Mouse (Mus musculus) CD4-positive naive resting alpha-beta T cell, adult 57 days (primary cell): Measurements from ENCODE around the gene Zbtb11. TPM values are rescaled to one million over a fixed set of nuclear protein-coding genes. Genes with fewer than 3 reads are reported as not detected.

Experiments used
- total RNA-seq: library from RNA; stranded (reverse); gene quantifications from one replicate; pipeline ENCODE4 v1.2.4, GENCODE M21; 2023

The Zbtb11 gene
- 62.2 TPM for total RNA-seq

DNA sequence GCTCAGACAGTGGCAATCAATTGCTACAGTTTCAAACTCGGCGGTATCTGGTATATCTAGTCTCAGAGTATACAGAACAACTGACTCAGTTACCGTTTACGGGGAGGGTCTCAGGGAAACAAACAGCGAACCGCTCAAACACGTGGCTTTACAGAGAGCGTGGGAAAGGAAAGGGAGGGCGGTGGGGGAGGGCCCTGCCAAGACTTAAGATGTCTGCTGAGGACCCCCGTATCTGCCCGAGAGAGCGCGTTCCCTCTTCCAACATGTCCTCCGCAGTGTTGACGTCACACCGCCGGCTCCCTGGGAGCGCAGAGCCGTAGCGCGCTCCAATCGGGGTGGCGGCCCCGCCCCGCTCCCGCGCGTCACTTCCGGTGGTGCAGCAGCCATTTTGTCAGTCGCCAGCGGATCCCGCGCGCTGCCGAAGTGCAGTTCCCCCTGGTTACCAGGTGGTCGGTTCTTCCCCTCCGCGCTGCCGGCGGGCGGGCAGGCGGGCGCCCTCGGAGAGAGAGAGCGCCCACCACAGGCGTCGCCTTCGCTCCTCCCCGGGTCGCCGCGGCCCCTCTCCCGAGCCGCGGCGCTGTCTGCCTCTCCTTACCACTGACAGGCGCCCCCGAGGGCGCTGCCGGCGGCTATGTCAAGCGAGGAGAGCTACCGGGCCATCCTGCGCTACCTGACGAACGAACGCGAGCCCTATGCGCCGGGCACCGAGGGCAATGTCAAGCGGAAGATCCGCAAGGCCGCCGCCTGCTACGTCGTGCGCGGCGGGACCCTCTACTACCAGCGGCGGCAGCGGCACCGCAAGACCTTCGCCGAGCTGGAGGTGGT lies at the start of gene Zbtb11:
Zbtb11 (plus strand) TSS at position 453 of the 825 bp plus-strand sequence.

DNA sequence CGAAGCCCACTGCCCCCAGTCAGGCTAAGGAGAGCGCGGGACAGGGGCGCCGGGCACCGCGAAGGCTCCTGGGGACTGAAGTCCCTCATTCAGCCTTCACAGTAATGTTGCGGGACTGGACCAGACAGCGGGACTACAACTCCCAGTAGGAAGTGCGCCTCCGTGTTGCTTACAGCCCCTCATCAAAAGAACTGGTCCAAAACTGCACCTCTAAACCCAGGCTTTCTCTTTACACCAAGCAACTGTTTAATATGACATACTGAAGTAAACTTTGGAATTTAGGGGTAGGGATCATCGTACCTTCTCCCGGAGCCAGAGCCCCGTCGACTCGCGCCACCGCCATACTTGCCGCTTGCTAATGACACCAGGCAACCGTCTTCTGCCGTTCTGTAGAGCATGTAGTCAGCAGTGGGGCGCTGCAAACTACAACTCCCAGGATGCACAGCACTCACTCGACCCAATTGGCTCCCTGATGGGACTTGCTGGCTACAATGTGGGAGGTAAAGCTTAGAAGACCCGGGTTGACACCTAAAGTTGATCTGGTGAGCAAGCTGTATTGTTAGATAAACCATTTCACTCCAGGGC lies 39.1 kb upstream of the Zbtb11 start, which contains the start of gene Cep97:
Cep97 (minus strand) TSS at position 403 of the 585 bp plus-strand sequence.

DNA sequence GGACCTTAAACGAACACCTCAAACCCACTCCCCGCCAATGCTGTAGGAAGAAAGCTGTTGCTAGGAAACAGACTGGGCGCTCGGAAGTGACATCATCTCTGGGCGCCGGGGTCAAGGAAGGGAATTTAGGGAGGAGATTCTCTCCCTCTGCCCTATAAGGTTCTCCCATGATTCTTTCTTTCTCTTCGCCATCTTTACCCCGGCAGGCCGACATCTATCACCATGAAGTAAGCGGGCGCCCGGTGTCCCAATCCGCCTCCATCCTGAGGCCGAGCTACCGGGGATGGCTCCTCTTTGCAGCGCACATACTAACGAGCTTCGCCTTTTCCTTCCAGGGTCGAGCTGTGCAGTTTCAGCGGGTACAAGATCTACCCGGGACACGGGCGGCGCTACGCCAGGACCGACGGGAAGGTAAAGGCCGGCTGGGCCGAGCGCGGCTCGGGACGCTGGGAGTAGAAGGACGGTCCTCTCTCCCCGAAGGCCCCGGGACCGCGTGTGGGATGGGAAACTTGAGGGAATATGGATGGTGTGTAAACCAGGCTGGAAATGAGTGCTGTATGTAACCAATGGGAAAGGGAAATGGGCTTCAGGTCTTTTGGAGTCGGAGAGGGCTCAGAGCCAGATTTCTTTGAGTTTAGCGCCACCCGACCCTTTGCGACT lies 7.3 kb upstream of the Zbtb11 start, which contains the start of gene Rpl24:
Rpl24 (plus strand) TSS at position 64 of the 660 bp plus-strand sequence.

DNA sequence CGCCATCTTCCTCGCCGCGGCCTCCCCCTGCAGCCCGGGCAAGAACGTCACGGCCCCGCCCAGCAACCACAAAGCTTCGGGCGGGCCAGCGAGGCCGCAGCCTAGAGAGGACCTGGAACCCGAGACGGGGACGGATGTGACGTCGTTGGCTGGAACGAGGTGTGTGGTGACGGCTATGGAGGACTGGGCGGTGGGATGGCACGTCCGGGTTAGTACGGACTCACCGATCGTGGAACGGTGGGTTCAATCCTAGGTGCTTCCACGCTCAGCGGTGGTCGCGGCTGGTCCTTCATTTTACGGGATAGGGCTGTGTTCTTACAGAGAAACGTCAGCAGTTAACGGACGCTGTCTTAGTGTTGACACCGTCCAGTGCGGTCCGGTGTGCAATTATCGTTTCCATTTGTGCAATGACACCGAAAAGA lies 56.0 kb downstream of the Zbtb11 start, which contains the start of gene Pcnp:
Pcnp (minus strand) TSS at position 79 of the 422 bp plus-strand sequence.

DNA sequence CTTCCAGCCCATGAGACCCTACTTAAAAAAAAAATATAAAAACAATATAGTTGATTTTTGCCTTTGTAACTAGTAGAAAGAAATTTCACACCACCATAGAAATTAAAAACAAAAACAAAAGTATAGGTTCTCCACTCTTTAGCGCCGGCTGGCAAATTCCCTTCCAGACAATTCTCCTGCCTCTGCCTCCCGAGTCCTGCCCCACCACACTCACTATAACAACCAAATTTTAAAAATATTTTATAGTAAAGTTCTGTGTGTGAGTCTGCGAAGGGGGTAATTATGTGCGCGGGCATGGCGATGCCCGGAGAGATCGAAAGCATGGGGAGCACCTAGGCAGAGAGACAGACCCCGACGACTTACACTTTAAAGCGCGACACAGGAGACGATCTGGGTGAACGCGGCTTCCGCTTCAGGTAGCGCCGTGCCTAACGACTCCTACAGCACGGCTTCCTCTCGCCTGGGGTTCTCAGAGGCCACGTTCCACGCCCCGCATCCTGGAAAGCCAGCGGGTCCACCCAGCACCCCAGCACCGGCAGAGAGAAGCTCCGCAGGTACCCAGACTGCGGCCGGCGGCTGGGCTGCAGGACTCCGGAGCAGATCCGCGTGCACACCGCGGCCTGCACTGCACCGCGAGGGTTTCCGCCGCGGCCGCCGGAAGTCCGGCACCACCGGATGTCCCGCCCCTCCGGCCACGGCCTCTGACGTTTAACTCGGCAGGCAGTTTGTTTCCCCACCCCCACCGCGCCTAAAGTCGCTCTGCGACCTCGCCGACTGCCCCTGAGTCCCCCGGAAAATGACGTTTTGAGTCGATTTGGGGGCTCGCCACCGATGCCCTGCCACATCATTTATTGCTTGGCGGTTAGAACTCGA lies 63.7 kb downstream of the Zbtb11 start, which contains the start of gene Trmt10c:
Trmt10c (minus strand) TSS at position 682 of the 873 bp plus-strand sequence.

DNA sequence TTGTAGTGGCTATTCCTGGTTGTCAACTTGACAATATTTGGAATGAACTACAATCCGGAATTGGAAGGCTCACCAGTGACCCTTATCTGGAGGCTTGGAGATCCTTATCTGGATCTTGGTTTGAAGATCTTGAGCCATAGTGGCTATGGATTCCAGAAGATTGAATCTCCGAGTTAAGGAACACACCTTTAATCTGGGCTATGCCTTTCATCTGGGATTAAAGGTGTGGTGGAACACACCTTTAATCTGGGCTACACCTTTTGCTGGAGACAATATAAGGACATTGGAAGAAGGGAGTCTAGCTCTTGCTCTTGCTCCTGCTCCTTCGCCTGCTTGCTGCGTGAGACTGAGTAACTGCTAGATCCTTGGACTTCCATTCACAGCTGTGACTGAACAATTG lies 74.4 kb downstream of the Zbtb11 start, which contains the start of gene Senp7:
Senp7 (plus strand) TSS at position 301 of the 400 bp plus-strand sequence.

Other genes starting within 250 kb of the Zbtb11 start
- gene Nfkbiz, start 135.0 kb upstream of the Zbtb11 start, total RNA-seq, result 145 TPM
- gene Nxpe3, start 78.6 kb upstream of the Zbtb11 start, total RNA-seq, result 39.5 TPM
- gene Cep97, start 39.0 kb upstream of the Zbtb11 start, total RNA-seq, result 67.9 TPM
- gene Rpl24, start 7.6 kb upstream of the Zbtb11 start, total RNA-seq, result 959 TPM
- 111 TPM for gene Pcnp, start 55.9 kb downstream of the Zbtb11 start, total RNA-seq
- 20.6 TPM for gene Trmt10c, start 63.9 kb downstream of the Zbtb11 start, total RNA-seq
- 94.1 TPM for gene Senp7, start 74.5 kb downstream of the Zbtb11 start, total RNA-seq
- gene Impg2, start 230.4 kb downstream of the Zbtb11 start, total RNA-seq, result 2.9 TPM